Mouse (Mus musculus) layer of hippocampus, adult 18-20 months (tissue): Measurements from ENCODE around the gene Astn2. TPM values are rescaled to one million over a fixed set of nuclear protein-coding genes. Genes with fewer than 3 reads are reported as not detected.

ENCODE experiments used
- DNase-seq, 2 experiments: peaks; one replicate each; pipeline ENCODE4 v3.0.0; 2022; ENCODE audit warnings: low spot score in 2 of 2
- total RNA-seq, 2 experiments: library from RNA; stranded (reverse); gene quantifications; 2 replicates each; pipeline ENCODE4 v1.2.3; 2021

Astn2 gene
- total RNA-seq, 2 experiments from 2014 or later = 23.6 to 24.0 TPM

DNA sequence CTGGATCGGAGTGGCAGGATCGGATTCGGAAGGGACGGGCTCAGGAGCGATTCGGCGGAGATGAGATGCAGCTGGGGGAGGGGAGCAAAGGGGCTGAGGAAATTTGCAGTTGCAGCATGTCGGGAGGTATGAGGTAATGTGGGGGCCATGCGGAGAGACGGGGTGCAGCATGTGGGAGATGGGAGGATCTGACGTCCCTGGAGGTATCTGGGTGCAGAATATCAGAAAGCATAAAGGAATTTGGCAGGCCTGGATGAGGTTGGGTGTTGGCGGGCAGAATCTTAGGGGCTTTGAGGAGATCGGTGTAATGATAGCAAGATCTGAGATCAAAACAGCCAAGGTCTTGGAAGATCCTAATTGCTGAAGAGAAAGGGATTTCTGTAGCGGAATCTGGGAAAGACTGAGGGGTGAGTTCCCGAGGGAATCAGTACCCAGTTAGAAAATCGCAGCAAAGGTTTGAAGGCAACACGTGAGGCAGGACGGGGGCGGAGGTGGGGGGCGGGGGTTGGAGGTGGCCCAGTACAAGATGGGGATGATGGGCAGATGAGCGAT, 799.2 kb downstream of the Astn2 start:
- no peak for DNase-seq

- DNase-seq = peak; percentile 97 to 99
These were observed 799.8 kb downstream of the Astn2 start, which contains the start of gene Trim32 for GRCm38 (mm10) chr4:65604504-65605150. TSS of gene Trim32 (plus strand) at chr4:65604986.

DNA sequence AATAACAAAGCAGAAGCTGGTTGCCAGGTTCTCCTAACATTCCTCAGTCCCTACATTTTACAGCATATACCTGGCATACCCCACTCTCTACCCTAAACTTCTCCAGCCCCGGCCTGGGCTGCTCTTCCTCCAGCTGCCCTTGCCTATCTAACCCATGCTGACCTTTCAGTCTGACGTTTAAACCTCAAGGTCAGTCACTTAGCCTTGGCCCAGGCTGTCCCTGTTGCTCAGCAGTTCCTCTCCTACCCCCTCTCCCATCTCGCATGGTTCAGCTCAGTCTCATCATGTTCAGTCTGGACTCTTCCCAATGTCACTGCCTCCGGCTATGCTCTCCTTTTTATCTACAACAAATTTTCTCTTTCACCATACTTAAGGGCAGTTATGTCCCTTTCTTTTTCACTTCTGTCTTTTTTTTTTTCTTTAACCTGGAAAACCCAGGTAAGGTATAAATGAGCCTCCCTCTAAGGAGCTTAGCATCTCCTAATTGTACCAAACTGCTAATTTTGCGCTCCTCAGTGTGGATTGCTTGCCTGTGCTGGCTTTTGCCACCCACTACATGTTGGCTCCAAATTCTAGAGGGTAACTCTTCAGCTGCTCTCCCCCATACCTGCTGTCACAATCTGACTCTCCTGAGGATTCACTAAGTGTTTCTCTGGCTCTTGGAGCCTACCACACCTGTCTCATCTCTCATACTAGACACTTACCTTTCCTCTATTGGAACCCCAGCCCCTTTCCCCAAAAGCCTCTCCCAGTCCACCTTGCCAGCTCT, 809.6 kb downstream of the Astn2 start:
- DNase-seq = no peak

GRCm38 (mm10) chr4:65589780-65590179, 814.6 kb downstream of the Astn2 start:
- DNase-seq = peak in 1 of 2 experiments; percentile 66

DNA sequence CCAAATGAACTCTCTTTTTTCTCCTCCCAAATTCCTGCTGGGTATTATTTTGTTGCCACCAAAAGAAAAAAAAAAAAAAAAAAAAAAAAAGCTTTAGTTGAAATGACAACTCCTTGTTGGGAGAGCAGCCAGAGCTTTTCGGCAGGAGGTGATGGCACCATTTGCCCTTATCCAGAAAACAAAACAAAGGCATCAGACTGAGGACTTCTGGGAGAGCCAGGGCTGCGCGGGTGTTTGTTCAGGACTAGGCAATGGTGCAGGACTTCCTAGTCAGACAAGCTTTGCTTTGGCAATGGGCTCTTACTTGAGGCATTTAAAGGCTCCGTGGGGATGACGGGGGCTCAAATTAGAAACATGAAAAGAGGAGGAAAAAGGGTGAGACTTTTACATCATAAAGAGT, 817.5 kb downstream of the Astn2 start:
- DNase-seq = no peak

DNA sequence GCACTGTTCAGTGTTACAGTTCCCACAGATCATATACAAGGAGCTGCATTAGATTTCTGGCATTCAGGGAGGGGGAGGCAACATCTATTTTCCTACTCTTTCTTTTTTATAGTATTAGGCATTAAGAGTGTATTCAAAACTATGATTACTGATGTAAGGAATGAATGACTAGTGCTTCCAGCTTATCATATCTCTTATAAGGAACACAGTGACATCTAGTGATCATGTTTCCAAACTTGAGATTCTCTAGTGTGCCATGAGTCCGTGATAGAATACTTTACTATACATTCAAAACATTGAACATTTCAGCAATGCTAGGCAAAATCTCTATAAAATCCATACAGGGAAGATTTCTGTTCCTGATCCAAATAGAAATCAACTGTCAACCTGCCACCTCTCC, 824.2 kb downstream of the Astn2 start:
- no peak for DNase-seq

- no peak for DNase-seq
These were observed 838.9 kb downstream of the Astn2 start for GRCm38 (mm10) chr4:65565493-65565892.

GRCm38 (mm10) chr4:65548561-65548960, 855.9 kb downstream of the Astn2 start:
- no peak for DNase-seq

DNA sequence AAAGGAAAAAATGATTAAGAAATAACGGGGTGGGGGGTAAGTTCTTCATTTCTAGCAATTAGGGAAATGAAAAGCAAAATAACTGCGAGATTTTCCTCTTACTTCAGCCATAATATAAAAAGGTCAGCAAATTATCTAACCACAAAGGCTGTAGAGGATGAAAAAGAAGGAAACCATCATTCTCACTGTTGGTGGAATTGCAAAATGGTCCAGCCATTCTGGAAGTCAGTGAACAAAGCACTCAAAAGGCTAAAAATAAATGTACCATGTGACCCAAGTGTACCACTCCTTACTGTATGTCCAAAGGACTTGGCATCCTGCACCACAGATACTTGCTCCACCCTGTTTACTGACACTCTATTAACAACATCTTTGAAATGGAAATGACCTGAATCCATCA, 858.8 kb downstream of the Astn2 start:
- no peak for DNase-seq

- DNase-seq = no peak
These were observed 872.2 kb downstream of the Astn2 start for GRCm38 (mm10) chr4:65532071-65532736.

- DNase-seq = no peak
These were observed 872.8 kb downstream of the Astn2 start for GRCm38 (mm10) chr4:65531621-65532020.

DNA sequence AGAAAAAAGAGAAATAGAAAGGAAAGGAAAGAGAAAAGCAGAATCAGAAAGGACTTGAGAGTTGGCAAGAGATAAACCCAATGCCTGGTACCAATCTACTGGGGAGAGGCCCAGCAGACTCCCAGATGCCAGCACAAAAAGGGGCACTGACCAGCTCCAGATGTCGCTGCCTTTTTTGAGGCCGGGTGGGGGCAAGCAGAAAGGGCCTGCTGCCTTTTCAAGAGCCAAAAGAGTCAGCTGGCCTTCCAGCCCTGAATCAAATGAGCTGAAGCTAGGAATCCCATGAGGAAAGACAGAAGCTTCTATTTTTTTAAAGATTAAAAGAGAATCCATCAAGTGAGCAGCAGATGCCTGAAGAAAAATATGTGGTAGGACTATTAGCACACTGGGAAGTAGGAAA, 873.5 kb downstream of the Astn2 start:
- no peak for DNase-seq

DNA sequence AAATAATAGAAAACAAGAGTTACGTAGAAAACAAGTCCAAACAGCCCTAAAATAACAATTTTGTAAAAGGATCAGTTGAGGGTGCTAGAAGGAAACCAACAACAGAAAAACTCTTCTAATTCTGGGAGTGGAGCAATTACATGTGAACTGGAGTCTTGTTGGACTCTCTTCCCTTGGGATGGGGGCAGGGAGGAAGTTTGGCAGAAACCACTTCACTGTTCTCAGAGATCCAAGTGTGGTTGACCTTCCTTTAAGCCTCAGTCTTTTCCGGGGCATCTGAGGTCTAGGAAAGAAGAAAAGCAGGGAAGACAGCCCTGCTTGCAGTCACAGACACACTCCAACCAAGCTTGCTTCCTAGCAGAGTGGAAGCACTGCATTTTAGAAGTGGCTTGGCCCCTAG, 896.3 kb downstream of the Astn2 start:
- no peak for DNase-seq

DNA sequence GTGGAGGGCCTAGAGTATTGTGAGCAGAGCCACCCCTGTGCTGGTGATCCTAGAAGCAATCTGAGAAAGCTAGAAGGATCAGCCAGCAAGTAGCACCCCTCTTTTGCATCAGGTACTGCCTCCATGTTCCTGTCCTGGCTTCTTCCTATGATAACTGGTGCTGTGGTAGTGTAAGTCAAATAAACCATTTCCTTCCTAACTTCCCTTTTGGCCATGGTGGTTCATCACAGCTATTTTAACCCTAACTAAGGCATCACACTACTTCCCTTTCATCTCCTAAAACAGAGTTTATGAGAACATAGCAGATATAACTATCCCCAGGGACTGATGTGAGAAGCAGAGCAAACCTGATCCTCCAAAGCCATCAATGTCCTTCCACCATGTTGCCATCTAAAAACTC, 897.5 kb downstream of the Astn2 start:
- no peak for DNase-seq

DNA sequence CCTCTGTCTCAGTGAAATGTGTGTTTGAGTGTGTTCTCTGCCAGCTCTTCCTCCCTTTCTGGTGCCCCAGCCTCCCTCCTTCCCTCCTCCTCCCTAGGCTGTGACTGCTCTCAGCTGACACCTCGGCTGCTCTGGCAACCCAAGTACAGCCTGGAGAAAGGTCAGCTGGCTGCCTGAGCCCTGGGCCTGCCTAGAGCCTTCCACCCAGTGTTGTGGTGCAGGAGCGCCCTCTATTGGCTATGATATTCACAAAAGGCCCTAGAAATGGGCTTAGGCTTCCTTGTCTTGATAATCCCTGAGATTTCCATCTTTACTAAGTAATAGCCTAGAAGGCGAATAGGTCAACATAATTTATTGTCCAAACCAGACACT, 908.0 kb downstream of the Astn2 start:
- DNase-seq = peak; percentile 52 to 89

- no peak for DNase-seq
These were observed 908.5 kb downstream of the Astn2 start for GRCm38 (mm10) chr4:65495705-65496462.

GRCm38 (mm10) chr4:65491541-65491940, 912.9 kb downstream of the Astn2 start:
- DNase-seq = no peak

GRCm38 (mm10) chr4:65489711-65490110, 914.7 kb downstream of the Astn2 start:
- DNase-seq = no peak

DNA sequence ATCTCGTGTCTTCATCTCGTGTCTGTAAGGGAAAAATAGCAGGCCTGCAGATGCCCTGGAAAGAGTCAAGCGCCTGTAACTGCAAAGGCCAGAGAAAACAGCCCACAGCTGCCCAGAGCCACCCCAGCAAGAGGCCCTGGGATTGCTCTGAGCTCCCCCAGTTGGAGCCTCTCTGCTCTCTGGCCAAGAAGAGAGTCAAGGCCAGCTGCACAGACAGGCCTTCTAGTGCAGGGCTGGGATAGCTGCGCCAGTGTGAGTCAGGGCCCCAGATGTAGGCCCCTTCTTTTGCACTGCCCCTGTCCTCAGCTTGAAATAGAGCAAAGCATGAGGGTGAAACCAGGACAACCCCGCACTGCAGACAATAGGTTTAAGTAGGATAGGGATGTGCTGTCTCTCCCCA, 922.8 kb downstream of the Astn2 start:
- no peak for DNase-seq

DNA sequence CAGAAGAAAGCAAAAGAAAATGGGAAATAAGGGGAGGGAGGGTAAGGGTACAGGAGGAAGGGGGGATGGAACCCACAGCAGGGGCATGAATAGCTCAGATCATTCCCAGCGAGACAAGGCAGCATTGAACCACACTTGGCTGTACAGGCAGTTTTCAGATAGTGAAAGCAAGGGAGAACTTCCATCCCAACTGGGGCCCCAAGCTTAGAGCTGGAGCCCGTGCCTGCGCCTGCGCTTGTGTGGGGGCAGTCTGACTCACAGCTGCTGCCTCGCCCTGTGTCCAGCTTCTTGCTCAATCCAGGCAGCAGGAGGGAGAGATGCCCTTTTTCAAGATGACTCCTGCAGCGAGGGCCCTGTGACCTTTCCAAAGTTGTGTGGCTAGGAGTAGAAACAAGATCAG, 927.3 kb downstream of the Astn2 start:
- peak in 1 of 2 experiments; percentile 40 for DNase-seq

GRCm38 (mm10) chr4:65475925-65476560, 928.4 kb downstream of the Astn2 start:
- DNase-seq = no peak
